Mouse (Mus musculus) natural killer cell, adult 2 months (primary cell): ENCODE results near the gene Kif4.

Source experiments
- DNase-seq, 2 experiments: peaks; one replicate each; pipeline ENCODE4 v3.0.0; 2022; ENCODE audit warnings: low spot score in 2 of 2

The Kif4 gene

DNA sequence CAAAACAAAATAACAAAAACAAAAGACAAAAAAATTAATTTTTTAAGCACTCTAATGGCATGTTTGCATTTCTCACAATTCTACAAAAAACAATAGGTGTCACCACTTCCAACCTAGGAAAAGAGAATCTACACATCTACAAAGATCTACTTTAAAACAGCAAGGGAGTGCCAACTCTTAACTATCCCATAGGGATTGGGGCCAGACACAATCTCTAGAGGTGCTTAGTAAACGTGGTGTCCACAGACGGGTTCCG is at the start of gene Kif4:
Gene Kif4, plus strand, starts transcription at position 192 of the 256 bp plus-strand sequence.
- DNase-seq = no peak

DNA sequence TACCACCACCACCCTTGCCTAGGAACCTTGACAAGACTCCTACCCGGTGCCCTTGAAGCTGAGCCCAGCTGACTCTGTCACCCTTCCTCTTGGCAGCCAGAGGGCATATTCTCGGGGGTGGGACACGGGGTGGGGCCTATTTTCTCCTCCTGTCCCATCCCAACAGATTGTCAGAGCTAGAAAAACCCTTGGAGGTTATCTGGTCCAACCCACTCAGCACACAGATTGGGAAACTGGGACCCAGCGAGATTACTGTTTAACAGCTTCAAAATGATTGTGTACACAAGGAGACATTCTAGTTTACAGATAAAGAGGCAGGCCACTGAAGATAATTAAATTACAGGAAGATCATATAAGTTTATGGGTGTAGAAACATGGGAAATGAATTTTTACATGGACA is 30.7 kb upstream of the Kif4 start, which contains the start of gene P2ry4:
Gene P2ry4, minus strand, starts transcription at position 79 of the 400 bp plus-strand sequence.
- no peak for DNase-seq

DNA sequence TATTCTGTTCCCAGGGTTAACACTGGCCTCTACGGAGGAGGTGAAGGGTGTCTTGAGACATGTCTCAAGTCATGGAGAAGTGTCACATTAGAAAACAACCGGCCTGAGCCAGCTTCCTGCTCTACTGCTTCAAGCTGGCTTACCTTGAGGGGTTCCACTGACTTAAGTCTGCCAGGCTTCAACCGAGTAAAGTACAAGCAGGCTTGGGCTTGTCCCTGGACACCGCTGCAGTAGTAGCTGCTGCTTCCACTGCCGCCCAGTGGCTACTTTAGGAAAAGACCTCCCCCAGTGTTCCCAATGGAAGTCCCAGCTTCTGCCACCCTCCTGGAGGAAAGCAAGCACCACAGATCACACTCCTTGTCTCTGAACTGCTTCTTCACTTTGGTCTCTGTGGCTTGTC is 28.1 kb upstream of the Kif4 start:
- DNase-seq = no peak

DNA sequence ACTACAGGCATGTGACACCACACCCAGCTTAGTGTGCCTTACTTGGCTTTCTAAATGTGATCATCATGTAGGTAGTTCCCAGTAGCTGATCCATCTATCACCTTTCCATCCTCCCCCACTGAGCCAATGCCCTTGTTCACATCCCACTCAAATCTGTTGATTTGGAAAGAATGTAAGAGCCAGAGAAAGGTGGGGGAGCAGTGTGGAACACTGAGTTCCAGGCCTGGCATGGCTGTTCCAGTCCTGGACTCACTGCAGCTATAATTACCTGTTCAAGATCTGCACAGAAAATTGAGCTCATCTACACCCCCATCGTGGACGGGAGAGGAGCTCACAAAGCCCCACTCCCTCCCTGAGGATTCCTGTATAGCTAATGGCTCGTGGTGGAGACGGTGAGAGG is 25.8 kb upstream of the Kif4 start:
- no peak for DNase-seq

DNA sequence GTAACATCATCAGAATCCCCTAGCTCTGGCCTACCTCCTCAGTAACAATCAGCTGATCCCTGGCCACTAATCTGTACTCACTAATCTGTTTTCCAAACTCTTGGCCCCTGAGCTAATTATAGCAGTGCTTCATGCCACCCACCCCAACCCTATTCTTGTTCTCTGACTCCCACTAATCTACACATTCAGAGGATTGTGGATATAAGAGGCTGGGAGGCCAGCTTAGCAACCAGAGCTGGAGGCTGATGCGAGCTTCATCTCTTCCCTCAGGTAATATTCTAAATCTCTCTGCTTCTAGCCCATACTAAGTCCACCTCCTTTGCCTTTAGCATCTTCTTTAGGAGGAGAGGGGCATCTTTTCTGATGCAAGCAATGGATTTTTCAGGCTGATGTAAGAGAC is 20.2 kb upstream of the Kif4 start, which contains the start of gene Arr3:
Gene Arr3, plus strand, starts transcription at position 184 of the 400 bp plus-strand sequence.
- no peak for DNase-seq

DNA sequence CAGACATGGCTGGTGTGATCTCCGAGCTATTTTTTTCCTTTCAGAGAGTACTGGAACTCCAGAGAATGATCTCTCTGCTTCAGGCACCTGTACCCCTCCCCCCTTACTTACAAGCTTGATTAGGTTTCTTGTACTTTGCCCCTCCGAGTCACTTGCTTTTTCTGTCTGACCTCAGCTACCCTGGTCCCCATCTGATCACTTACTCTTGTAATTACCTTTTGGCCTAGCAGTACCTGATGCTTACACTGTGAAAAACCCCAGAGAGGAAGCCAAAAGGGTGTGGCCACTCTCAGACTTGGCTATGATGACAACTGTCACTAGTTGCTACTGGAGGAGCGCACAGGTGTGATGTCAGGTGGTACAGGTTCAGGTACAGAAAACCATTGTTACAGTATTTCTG is 7.0 kb upstream of the Kif4 start:
- DNase-seq = no peak

DNA sequence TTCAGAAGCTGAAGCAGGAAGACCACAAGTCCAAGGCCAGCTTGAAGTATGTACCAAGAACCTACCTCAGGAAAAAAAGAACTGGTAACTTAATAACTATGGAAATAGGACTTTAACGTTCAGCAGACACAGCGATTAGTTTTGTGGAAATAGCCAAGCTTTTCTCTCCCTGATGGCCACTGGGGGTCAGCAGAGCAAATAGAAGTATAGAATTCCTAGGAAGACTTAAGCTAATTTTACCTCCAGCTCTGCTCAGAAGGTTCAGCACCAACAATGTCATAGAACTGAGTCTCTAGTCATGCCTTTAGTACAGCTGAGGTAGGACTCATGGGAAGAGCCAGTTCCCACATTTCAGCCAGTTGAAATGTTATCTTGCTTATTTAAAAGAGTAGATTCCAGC is 4.2 kb upstream of the Kif4 start:
- DNase-seq = no peak

DNA sequence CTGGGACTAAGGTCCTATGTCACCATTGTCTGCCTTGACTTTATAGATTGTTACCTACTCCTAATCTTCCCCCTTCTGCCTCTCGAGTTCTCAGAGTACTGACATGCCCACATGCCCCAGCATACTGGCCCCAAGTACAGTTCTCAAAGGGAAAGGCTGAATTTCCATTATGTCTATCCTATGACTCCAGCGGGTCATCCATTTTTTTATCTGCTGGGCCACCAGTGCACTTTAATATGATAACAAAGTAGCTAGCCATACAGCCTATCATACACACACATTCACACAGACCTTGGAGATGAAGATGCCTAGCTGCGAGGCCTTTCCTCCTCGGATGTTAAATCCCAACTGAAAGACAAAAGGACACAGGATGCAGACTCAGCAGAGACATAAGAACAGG is 1.3 kb upstream of the Kif4 start:
- no peak for DNase-seq

DNA sequence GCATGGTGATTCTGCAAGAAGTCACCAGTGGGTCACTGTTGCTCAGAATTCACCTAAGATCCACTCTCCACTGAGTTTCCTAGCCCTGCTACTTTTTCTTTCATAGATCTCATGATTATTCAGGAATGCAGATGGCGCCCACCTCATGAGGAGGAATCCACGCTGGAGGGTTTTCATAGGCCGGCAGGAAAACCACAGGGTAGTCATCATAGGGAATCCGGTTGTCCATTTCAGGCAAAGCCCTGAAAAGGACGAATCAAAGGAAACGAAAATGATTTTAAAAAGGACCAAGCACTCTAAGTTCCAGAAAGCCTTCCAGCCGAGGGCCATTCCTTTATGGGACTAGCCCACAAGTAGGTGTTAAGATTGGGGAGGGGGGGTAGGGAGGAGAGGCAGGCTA is 391 bp upstream of the Kif4 start:
- no peak for DNase-seq

DNA sequence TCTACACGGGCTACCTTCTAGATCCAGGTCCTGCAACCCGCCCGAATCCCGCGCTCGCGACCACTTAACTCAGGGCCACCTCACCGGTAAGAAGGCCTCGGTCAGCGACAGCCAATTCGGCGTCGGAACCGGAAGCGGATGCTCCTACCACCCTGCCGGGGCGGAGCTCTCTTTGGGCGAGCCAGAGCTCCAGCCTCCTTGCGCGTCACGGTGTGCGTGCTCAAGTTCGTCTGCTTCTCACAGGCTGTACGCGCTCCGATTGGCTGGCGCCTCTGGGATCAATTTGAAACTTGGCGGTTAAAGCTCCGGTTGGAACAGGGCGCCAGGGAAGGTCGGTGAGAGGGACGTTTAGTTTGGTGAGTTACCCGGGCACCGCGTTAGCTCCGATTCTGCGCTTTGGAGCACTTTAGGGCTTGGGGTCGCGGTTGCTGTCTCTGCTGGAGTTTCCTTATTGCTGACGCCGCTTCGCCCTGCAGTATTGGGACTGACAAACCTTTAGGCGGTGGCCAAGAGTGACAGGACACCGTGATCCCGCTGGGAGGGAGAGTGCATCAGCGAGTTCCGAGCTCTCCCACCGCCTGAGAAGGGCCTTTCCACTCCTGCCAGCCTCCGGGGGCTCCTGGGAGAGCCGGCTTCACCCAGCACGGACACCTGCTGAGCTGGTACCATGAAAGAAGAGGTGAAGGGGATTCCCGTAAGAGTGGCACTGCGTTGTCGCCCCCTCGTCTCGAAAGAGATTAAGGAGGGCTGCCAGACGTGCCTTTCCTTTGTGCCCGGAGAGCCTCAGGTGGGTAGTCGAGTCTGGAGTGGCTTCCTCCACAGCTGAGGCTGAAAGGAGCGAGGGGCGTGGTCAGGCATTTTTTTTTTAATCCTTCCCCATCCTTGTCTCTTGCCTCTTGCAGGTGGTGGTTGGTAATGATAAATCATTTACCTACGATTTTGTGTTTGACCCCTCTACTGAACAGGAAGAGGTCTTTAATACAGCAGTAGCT is 561 bp downstream of the Kif4 start, which contains the start of gene Pdzd11:
Gene Pdzd11, minus strand, starts transcription at position 767 of the 992 bp plus-strand sequence.
- peak; percentile 79 to 85 for DNase-seq

DNA sequence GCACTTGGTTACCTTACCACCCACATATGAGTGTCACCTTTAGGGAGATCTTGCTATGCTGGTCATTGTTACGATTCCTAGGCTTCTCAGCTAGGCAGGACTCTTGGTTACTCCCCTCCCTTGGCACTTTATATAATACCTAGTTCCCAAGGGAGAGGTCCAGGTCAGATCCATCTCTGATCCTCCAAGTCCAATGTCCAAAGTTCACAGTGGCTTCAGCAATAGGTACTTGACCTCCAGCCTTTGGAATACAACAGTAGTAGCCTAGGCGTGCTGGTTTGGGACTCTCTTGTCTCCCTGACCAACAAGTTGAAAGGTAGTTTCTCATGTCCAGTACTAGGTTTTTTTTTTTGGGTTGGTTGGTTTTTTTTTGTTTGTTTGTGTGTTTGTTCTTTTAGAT is 3.5 kb downstream of the Kif4 start:
- no peak for DNase-seq

DNA sequence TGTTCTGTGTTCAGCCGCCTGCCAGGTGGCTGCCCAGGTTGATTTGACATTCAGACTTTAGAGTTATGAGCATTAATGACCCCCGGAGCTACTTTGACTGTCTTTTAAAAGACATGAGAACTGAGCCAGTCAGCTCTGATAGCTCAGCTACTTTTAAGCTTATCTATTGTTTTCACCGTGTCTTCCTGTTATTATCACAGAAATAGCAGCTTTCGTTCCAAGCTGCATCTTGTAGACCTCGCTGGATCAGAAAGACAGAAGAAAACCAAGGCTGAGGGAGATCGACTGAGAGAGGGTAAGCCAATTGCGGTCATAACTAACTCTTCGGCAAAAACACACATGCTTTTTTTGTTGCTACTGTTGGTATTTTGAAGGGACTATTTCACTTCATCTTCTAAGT is 12.9 kb downstream of the Kif4 start:
- DNase-seq = no peak

DNA sequence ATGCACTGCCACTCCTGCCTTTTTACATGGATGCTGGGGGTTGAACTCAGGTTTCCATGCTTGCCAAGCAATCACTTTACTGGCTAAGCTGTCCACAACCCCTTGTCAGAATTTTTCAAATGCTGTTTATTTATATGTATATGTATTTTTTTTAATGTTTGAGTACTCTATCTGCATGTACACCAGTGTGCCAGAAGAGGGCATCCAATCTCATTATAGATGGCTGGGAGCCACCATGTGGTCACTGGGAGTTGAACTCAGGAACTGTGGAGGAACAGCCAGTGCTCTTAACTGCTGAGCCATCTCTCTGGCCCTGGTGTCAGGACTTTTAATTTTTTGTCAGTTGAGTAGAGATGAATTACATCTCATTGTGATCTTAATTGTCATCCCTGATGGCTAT is 27.3 kb downstream of the Kif4 start:
- DNase-seq = no peak

DNA sequence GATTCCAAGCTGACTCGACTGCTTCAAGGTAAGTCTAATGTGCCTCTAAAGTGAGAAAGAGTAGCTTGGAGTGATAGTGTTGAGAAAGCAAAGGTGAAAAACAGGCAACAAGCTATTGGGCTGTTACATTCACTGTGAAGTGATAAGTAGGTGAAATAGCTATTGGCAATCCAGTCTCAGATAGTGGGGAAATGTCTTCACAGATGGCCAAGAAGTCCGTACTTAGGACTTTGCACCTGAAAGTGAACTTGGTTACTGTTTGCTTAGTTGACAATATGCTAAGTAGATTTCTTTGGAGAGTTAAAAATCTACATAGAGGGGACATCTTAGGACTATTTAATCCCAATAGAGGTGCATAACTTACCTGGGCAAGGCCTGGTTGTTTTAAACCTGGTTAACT is 39.3 kb downstream of the Kif4 start:
- no peak for DNase-seq

DNA sequence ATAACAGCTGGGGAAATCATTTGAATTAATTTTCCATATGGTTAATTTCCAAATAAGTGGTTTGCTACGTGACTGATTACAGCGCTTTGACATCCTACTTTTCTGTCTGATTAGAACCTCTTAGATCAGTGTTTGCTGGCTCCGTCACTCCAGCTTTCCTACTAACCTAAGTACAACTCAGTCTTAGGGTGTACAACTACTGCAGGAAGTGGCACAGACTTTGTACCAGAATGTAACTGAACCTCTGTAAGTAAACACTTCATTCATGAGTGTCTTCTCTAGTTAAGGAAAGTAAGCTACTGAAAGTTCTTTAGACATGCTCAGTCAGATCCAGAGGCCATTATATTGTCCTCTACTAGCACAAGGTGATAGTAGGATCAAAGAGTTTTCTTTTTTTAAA is 52.7 kb downstream of the Kif4 start:
- DNase-seq = no peak

DNA sequence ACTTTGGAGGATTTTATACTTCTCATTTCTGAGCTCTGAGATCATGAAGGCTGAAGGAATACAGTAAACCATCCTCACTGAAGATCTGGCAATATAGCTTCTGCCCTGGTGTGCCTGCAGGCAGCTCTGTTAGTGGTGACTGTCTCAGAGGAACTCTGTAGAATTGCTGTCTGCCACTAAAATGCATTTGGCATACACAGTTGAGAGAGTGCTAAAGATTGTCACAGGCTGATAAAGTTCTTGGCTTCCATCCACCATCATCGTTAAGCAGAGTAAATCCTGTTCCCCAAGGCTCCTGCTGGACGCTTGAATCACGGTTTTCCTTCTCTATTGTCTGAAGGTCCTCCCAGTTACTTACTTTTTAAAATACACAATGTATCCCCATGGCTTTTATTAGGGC is 61.0 kb downstream of the Kif4 start:
- no peak for DNase-seq

DNA sequence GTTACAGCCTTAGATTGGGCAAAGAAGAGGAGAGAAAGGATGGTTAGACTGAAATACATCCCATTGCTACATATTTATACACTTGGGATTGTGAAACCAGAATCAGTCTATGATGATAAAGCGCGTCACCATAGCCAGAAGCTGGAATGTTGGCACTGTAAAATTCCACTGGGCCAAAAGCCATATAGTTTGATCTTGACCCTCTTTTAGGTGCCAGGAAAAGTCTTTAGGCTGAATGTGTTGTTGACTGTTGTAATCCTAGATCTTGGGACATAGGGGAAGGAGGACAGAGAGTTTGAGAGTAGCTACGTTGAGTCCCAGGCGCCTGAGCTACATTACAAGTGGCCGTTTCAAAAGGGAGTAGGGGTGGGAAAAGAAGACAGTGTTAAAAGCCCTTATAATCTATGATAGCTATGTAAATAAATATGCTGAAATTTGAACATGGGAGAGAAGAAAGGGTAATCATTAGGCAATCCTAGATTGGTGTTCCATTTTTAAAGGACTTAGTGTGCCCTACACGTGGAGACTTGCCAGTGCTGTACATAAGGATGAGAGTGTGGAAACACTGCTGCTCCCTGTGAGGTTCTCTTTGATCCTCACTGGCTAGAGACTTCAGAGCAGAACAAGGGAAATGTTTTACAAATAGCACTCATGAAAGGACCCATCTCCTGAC is 62.0 kb downstream of the Kif4 start:
- no peak for DNase-seq

DNA sequence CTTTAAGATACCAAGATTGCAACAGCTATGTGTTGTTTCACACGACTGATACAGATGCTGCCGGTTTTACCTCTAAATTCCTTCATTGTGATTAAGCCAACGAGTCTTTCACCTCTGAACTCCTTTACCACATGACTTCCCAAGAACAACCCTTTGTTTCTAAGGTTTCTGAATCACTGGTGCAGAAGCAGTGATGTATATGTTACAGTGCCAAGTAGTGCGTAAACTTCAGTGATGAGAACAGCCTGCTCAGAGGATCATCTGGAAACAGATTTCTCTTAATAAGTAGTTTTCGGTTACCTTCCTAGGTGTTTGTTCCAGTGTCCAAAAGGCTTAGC is 62.5 kb downstream of the Kif4 start:
- DNase-seq = no peak

DNA sequence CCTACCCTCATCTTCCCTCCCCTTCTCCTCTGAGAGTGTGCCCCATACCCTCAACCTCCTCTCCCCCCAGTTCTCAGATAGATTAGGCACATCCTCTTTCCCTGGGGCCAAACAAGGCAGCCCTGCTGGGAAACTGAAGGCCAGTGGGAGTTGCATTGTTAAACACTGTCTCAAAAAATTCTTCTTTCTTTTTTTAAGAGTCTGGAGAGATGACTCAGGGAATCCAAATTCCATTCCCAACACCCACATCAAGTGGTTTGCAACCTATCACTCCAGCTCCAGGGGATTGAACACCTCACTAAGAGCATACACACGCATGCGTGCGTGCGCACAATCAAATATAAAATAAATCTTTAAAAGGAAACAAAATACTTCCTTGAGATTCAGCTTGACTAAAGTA is 71.2 kb downstream of the Kif4 start:
- DNase-seq = no peak

DNA sequence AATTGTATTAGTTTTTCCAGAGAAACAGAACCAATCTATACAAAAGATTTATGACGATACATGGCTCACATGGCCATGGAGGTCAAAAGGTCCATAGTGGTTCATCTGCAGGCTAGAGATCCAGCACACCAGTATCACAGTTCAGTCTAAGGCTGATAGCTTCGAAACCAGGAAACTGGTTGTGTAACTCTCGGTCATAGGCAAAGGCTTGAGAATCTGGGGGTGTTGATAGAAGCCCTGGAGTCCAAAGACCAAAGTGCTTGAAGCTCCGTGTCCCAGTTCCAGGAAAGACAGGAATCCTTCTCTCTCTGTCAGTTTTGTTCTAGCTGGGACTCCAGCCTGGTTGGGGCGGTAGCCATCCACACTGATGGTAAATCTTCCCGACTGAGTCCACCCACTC is 82.5 kb downstream of the Kif4 start:
- no peak for DNase-seq

DNA sequence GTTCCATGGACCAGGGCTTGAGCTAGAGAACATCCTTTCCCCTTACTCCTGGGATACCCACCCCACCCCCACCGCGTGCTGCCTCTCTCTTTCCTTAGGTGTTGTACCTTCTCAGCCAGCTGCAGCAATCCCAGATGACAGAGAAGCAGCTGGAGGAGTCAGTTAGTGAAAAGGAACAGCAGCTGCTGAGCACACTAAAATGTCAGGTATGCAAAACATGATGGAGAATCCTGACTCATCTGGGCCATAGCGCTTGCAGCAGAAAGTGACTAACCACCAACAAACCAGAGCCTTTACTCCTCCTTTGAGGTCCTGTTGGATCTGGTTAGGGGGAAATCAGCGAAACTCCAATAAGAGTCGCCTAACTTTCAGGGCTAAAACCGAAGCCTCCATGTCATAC is 90.6 kb downstream of the Kif4 start:
- no peak for DNase-seq

DNA sequence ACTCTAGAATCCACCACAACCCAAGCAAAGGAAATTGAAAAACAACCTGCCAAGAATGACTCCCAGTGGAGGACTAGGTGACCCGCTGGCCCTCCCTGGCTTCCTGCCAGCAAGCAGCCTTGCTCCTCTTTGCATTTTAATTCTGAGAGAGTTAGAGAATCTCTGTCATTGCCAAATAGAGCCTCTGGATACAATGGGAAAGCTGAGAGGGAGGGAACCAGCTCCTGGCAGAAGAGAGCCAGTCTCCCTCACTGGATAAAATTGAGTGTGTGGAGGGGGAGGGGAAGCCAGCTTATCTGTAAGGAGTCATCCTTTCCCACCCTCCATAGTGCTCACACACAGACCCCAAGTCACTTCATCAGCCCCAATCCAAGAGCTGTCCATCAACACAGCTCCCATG is 103.4 kb downstream of the Kif4 start:
- DNase-seq = no peak

DNA sequence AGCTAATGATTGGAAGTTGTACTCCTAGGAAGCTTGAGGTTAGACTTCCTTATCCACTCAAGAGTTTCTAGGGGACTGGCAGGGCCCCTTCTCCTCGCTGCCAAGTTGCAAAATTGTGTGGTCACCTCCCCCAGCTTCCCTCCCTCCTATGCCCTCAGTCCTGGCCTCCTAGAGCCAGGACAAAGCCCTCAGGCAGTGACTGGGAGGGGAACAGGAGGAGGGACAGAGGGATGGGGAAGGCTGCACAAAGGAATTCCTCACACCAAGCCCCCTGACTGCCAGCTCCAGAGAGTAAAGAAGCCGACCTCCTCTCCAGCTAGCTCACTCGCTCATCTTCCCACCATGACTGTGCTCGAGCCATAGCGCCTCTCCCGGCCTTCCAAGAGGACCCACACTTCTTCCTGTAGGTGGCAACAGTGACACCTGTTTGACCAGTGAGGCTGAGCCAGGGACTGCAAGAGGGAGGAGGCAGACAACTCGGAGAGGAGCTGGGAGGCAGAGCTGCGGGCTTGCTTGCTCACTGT is 104.2 kb downstream of the Kif4 start, which contains the start of gene Gdpd2:
Gene Gdpd2, plus strand, starts transcription at position 209 of the 524 bp plus-strand sequence.
- DNase-seq = no peak
